Mouse (Mus musculus) forebrain, embryonic 15.5 days (tissue): ENCODE measurements around the gene Sirt4. TPM values are rescaled to one million over a fixed set of nuclear protein-coding genes. Genes with fewer than 3 reads are reported as not detected.
"Not testable (repeated sequence)": the region's sequence is repeated elsewhere in the genome, so short reads cannot be mapped to it uniquely, and the experiment has no call there.

Experiments
- ATAC-seq: fragments of 200-750 bp; cut with Nextera tagmentation; replicated peaks from 2 replicates; pipeline ENCODE4 v1.8.0; 2017; ENCODE audit warnings: mild to moderate bottlenecking, moderate TSS enrichment, moderate library complexity
- H3K27ac ChIP-seq: fragments of 300-500 bp; sonication (generic); replicated peaks from 2 replicates; pipeline ENCODE4 v1.5.1; 2015; ENCODE audit warnings: mild to moderate bottlenecking, inconsistent platforms
- H3K27me3 ChIP-seq: fragments of 300-500 bp; sonication (generic); 2 replicates; pipeline ENCODE4 v1.6.1; 2015; ENCODE audit warnings: inconsistent platforms
- H3K36me3 ChIP-seq: fragments of 300-500 bp; sonication (generic); 2 replicates; pipeline ENCODE4 v1.6.1; 2015; ENCODE audit warnings: mild to moderate bottlenecking, inconsistent platforms
- H3K4me1 ChIP-seq: fragments of 300-500 bp; sonication (generic); 2 replicates; pipeline ENCODE4 v1.6.1; 2015; ENCODE audit warnings: inconsistent platforms
- H3K4me2 ChIP-seq: fragments of 300-500 bp; sonication (generic); replicated peaks from 2 replicates; pipeline ENCODE4 v1.6.1; 2015; ENCODE audit warnings: mild to moderate bottlenecking, inconsistent platforms
- H3K4me3 ChIP-seq: fragments of 300-500 bp; sonication (generic); 2 replicates; pipeline ENCODE4 v1.5.1; 2015; ENCODE audit warnings: mild to moderate bottlenecking, inconsistent platforms
- H3K9ac ChIP-seq: fragments of 300-500 bp; sonication (generic); replicated peaks from 2 replicates; pipeline ENCODE4 v1.6.1; 2015; ENCODE audit warnings: mild to moderate bottlenecking, inconsistent platforms
- H3K9me3 ChIP-seq: fragments of 300-500 bp; sonication (generic); 2 replicates; pipeline ENCODE4 v1.6.1; 2016; ENCODE audit warnings: inconsistent platforms
- WGBS: fragments of 180-500 bp; shearing (Covaris S2); methylation state at CpG from one replicate; pipeline ENCODE4 v1.1.7; 2015; ENCODE audit warnings: mixed read lengths; 5-methylcytosine and 5-hydroxymethylcytosine counted together
- polyA plus RNA-seq: library from polyadenylated mRNA; unstranded; fragments of >200 nt; fragmentation: Nextera tagmentation; extraction: Ambion mirVana; gene quantifications from 2 replicates; pipeline ENCODE4 v1.2.1, GENCODE M21; 2015

Sirt4 gene
- polyA plus RNA-seq, 1 experiment from 2014 or later, result 34.0 TPM

DNA sequence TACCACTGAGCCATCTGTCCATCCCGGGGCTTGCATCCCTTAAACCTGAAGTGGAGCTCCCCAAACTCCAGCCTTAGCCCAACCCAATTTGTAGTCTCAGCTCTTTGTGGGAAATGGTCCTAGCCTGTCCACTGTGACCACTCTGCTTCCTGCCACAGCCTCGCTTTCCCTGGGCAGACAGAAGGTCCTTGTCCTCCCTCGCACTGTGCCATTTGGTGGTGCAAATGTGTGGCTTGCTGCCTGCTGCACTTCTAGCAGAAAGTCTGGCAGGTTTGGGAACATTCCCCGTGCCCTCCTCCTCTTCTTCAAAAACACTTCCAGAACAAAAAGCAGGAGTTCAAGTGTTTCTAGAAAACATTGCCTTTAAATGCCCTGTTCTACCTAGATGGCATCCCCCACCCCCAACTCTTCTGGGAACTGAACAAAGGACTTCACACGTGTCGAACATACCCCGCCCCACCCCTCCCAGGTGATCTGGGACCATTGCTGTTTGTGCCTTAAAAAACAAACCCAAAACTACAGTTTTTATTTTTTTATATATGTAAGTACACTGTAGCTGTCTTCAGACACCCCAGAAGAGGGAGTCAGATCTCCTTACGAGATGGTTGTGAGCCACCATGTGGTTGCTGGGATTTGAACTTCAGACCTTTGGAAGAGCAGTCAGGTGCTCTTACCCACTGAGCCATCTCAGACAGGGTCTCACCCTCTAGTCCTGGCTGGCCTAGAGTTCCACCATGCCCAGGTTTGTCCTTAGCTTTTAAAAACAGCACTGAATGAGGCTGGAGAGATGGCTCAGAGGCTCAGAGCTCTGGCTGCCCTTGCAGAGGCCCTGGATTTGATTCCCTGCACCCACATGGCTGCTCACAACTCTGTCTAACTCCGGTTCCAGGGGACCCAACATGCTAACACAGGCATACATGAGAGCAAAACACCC is 14.0 kb upstream of the Sirt4 start:
- H3K9me3 ChIP-seq, result no peaks in the 10 kb centered on the region
- no peak overlapping the region for H3K4me3 ChIP-seq
- no peaks in the 10 kb centered on the region for H3K36me3 ChIP-seq
- H3K9ac ChIP-seq, result no peak overlapping the region
- no peak overlapping the region for H3K27ac ChIP-seq
- no peak overlapping the region for H3K4me2 ChIP-seq
- H3K4me1 ChIP-seq, result peaks cover 4% of the 10 kb centered on the region; the same call in 1 of the 2 replicates
- WGBS, result 60% methylated on average over 9 of the region's 9 CpGs
- no peaks in the 10 kb centered on the region for H3K27me3 ChIP-seq
- ATAC-seq, result no peak

DNA sequence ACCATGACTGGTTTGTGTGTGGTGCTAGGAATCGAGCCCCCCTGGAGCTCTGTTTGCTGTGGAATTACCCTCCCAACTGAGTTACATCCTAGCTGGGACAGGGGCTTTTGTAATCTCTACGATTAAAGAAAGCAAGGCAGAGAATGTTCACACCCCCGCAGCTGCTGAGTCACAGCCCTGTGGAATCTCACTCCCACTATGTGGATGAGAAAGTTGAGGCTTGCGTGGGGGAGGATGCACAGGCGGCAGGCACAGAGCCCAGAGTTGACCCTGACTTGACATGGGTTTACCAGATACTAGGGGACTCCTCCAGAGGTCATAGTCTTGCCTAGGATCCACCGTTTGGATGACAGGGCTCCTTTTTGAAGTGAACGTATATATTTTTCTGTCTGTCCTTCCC is 12.5 kb upstream of the Sirt4 start:
- H3K4me1 ChIP-seq, result peaks cover 13% of the 10 kb centered on the region
- no peak overlapping the region for H3K9ac ChIP-seq
- H3K4me2 ChIP-seq, result no peak overlapping the region
- WGBS, result 77% methylated on average over 7 of the region's 7 CpGs
- ATAC-seq, result no peak
- H3K4me3 ChIP-seq, result no peak overlapping the region
- H3K27me3 ChIP-seq, result no peaks in the 10 kb centered on the region
- H3K27ac ChIP-seq, result no peak overlapping the region
- no peaks in the 10 kb centered on the region for H3K9me3 ChIP-seq
- no peaks in the 10 kb centered on the region for H3K36me3 ChIP-seq

DNA sequence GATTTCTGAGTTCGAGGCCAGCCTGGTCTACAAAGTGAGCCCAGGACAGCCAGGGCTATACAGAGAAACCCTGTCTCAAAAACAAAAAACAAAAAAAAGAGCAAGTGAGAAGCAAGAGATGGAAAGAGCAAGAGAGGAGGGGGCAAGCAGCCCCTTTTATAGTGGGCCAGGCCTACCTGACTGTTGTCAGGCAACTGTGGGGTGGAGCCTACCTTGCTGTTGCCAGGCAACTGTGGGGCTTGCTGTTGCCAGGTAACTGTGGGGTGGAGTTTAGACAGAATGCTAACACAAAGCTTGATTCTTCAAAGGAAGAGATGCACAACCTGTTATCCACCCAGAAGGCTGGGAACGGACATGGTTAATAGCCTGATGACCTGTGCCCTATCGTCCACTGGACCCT is 11.1 kb upstream of the Sirt4 start:
- not testable (repeated sequence) for H3K4me3 ChIP-seq, H3K4me2 ChIP-seq, H3K36me3 ChIP-seq, H3K27me3 ChIP-seq, H3K27ac ChIP-seq, H3K9ac ChIP-seq, H3K9me3 ChIP-seq, ATAC-seq
- peaks cover 26% of the 10 kb centered on the region for H3K4me1 ChIP-seq
- 81% methylated on average over 3 of the region's 3 CpGs for WGBS

DNA sequence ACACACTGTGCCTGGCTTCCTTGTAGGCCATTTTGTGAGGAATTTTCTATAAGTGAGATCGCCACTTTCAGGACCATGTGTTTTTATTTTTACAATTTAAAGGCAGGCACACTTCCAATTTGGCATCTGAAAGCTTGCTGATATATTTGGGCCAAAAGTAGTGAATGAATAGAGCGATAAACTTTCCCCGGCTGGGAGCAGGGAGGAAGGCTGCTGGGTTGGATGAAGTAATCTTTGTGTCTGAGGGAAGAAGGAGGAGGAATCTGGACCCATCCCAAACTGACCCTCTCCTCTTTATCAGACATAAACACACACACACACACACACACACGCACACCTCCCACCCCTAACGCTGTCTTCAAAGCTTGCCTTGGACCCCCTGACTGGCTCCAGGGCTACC is 8.9 kb upstream of the Sirt4 start:
- Histone ChIP-seq H3K36me3 (no peaks in the 10 kb centered on the region), H3K4me3 (no peak overlapping the region), H3K27me3 (no peaks in the 10 kb centered on the region), H3K4me2 (no peak overlapping the region), H3K9me3 (no peaks in the 10 kb centered on the region), H3K4me1 (peaks cover 33% of the 10 kb centered on the region), H3K27ac (peak overlapping the region; percentile 5; the same call in 1 of the 2 replicates), H3K9ac (no peak overlapping the region)
- no peak for ATAC-seq
- WGBS, result 35% methylated on average over 5 of the region's 5 CpGs

DNA sequence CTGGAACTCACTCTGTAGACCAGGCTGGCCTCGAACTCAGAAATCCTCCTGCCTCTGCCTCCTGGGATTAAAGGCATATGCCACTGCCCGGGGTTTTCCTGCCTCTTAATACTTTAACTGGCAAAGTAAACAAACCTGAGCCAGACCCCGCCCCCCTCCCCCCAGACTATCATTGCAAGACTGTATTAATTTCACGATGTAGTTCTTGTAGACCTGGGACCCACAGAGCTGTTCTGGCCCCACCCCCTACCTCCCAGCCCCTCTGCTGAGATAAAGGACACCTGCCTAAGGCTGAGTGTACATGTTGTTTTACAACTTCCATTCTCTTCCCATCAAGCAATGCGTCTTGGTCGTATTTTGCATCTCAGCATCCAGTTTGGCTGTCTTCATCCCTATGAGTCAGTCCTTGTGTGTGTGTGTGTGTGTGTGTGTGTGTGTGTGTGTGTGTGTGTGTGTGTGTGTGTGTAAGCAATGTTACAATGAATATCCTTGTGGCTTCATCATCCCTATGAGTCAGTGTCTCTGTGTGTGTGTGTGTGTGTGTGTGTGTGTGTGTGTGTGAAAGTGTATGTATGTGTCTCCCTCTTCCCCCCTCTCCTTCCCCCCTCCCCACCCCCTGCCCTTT is 8.3 kb upstream of the Sirt4 start:
- Histone ChIP-seq H3K4me2 (no peak overlapping the region), H3K27me3 (no peaks in the 10 kb centered on the region), H3K4me3 (no peak overlapping the region), H3K27ac (no peak overlapping the region), H3K9me3 (no peaks in the 10 kb centered on the region), H3K4me1 (peaks cover 34% of the 10 kb centered on the region), H3K36me3 (no peaks in the 10 kb centered on the region), H3K9ac (no peak overlapping the region)
- no peak for ATAC-seq
- WGBS, result 78% methylated on average over 6 of the region's 6 CpGs

DNA sequence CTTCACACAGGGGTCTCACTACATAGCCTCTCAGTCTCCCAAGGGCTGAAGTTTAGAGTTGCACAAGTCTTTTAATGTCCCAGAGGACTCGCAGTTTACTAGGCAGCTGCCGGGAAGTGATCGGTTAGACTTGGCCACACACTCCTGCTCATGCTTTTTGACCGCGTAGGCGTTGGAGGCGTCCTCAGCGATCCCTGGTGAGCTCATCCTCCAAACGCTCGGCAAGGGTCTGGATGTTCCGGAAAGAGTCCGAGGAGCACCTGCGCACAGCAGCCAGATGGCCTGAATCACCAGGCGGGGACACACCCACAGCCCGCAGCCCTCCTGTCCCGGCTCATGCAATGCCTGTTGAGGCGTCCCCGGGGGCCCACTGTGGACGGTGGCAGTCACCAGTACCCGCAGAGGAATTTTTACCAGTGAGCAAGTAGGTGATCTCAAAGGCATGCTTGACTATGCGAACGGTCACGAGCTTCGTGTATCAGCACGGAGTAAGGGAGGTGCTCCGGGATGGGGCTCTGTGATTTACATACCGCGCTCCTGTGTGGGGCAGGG is 7.3 kb upstream of the Sirt4 start:
- no peak for ATAC-seq
- no peak overlapping the region for H3K27ac ChIP-seq
- peaks cover 34% of the 10 kb centered on the region for H3K4me1 ChIP-seq
- 6% methylated on average over 28 of the region's 28 CpGs for WGBS
- H3K4me2 ChIP-seq, result peak overlapping the region; percentile 44
- no peaks in the 10 kb centered on the region for H3K36me3 ChIP-seq
- no peak overlapping the region for H3K4me3 ChIP-seq
- peak overlapping the region; percentile 31 for H3K9ac ChIP-seq
- H3K9me3 ChIP-seq, result no peaks in the 10 kb centered on the region
- H3K27me3 ChIP-seq, result no peaks in the 10 kb centered on the region

DNA sequence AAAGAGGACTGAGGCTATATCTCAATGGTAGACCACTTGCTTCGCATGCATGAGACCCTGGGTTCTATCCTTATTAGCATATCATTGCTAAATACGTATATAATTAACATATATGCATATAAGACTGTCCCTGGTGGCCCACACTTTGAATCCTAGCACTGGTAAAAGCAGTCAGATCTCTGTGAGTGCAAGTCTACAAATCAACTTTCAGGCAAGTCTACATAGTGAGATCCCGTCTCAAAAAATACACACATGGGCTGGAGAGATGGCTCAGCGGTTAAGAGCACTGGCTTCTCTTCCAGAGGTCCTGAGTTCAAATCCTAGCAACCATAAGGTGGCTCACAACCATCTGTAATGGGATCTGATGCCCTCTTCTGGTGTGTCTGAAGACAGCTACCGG is 6.6 kb upstream of the Sirt4 start:
- Histone ChIP-seq H3K9ac (no peak overlapping the region), H3K4me3 (no peak overlapping the region), H3K4me1 (peaks cover 34% of the 10 kb centered on the region), H3K27me3 (no peaks in the 10 kb centered on the region), H3K4me2 (peak overlapping the region; percentile 78; the same call in 1 of the 2 replicates), H3K36me3 (no peaks in the 10 kb centered on the region), H3K27ac (peak overlapping the region; percentile 100), H3K9me3 (no peaks in the 10 kb centered on the region)
- WGBS, result 35% methylated on average over 5 of the region's 5 CpGs
- ATAC-seq, result no peak

DNA sequence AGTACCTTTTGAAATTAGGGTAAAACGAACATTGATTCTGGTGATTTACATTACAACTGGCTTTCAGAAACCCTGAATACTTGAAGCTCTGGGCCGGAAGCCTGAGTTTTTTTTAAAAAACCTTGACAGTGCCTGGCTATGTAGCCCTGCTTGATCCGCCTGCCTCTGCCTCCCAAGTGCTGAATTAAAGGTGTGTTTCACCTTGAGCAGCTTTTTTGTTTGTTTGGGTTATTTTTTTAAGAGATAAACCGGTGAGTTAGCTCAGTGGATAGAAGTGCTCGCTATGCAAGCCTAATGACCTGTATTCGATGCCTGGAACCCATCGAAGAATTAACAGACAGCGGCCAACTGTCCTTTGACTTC is 6.1 kb upstream of the Sirt4 start:
- Histone ChIP-seq H3K9ac (no peak overlapping the region), H3K36me3 (no peaks in the 10 kb centered on the region), H3K4me1 (peaks cover 34% of the 10 kb centered on the region), H3K4me3 (peak overlapping the region; percentile 1; the same call in 1 of the 2 replicates), H3K27ac (peak overlapping the region; percentile 100), H3K9me3 (no peaks in the 10 kb centered on the region), H3K4me2 (peak overlapping the region; percentile 78), H3K27me3 (no peaks in the 10 kb centered on the region)
- ATAC-seq, result no peak
- 7% methylated on average over 8 of the region's 8 CpGs for WGBS

DNA sequence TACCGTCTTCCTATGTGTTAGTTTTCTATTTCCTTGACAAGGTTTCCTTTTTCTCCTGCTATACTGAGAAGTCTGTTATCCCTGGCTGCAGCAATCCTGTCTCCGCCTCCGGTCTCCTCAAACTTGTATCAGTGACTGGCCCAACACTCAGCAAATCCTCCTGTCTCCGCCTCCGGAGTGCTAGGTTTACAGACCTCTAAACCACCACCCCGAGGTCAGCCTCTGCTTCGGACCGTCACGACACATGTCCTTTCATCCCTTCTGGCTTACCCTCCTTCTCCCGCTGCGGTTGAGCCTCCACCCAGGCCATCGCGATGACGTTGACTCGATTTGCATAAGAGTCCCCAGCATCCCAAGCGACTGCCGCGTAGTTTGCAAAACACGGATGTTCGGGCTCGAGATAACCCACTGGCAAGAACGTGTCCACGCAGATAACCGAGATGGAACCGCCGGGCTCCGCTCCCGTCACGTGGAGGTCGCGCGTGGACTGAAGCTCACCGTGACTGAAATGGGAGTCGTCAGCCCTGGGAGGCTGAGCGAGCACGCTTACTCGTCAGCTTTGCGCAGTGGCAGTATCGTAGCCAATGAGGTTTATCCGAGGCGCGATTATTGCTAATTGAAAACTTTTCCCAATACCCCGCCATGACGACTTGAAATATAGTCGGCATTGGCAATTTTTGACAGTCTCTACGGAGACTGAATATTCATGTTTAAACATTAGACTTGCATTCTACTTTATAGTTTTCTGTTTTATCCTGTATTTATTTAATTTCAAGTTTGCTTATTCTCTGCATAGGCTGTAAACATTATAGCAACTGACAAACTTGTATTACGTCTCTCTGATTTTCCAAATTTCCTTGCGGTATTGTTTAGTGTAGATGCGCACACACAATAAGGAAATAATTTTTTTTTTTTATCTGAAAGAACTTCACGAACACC is 5.4 kb upstream of the Sirt4 start:
- peak overlapping the region; percentile 78 for H3K4me2 ChIP-seq
- WGBS, result under 1% methylated on average over 50 of the region's 50 CpGs
- peak overlapping the region; percentile 98 for H3K9ac ChIP-seq
- peak overlapping the region; percentile 44 for H3K4me3 ChIP-seq
- H3K27me3 ChIP-seq, result no peaks in the 10 kb centered on the region
- ATAC-seq, result peak; percentile 82
- H3K36me3 ChIP-seq, result no peaks in the 10 kb centered on the region
- peak overlapping the region; percentile 100 for H3K27ac ChIP-seq
- H3K4me1 ChIP-seq, result peaks cover 35% of the 10 kb centered on the region
- no peaks in the 10 kb centered on the region for H3K9me3 ChIP-seq

DNA sequence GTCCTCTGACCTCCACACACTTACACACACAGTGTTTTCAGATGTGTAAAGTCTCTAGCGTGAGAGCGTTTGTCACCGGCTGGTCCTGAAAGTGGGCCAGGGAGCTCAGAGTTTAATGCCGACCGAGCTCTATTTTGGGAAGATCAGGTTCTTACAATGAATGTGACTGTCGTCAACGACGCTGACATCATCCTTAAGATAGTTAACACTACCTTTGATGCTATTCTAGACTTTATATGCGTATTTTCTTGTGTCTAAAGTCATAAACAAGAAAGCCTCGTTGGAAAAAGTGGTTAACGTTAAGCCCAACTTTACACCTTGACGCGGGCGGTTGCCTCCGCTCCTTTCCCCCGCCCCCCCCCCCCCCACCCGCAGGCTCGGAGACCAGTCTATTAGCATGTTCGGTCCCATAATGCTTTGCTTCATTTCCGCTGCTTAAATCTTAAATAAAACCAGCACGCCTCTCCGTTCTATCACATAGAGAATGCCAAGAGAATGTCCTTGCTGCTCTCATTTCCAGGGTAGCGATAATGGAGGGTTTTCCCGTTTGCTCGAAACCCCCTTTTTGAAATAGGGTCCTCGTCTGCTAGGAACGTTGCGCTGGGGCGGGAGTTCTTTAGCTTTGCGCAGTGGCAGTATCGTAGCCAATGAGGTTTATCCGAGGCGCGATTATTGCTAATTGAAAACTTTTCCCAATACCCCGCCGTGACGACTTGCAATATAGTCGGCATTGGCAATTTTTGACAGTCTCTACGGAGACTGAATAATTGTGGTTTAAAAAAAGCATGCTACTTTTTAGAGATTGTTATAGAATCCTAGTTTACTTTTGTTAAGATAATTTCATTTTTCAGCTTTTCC is 4.5 kb upstream of the Sirt4 start:
- Histone ChIP-seq H3K27me3 (no peaks in the 10 kb centered on the region), H3K9ac (peak overlapping the region; percentile 98), H3K36me3 (no peaks in the 10 kb centered on the region), H3K4me3 (peak overlapping the region; percentile 44), H3K9me3 (no peaks in the 10 kb centered on the region), H3K4me2 (peak overlapping the region; percentile 78), H3K4me1 (peaks cover 39% of the 10 kb centered on the region), H3K27ac (peak overlapping the region; percentile 100)
- under 1% methylated on average over 39 of the region's 39 CpGs for WGBS
- peak; percentile 76 for ATAC-seq
